Mouse (Mus musculus) Muller cell, postnatal 12 days (primary cell): ENCODE measurements around the gene 2200002D01Rik.

Source experiments
- DNase-seq: peaks from one replicate; pipeline ENCODE4 v3.0.0-alpha.2; 2015; ENCODE audit errors: inconsistent ontology term

2200002D01Rik gene

GRCm38 (mm10) chr7:29248261-29248841, at the start of gene 2200002D01Rik:
Gene 2200002D01Rik (minus strand): TSS chr7:29248466.
- peak; percentile 79 for DNase-seq

GRCm38 (mm10) chr7:29296998-29297397, 48.7 kb upstream of the 2200002D01Rik start:
- DNase-seq: peak; percentile 61

- DNase-seq: no peak
These were observed 47.8 kb upstream of the 2200002D01Rik start for GRCm38 (mm10) chr7:29295861-29296647.

- DNase-seq: no peak
These were observed 46.0 kb upstream of the 2200002D01Rik start for GRCm38 (mm10) chr7:29294111-29294761.

GRCm38 (mm10) chr7:29293131-29294065, 45.1 kb upstream of the 2200002D01Rik start:
- DNase-seq: no peak

GRCm38 (mm10) chr7:29292458-29293098, 44.3 kb upstream of the 2200002D01Rik start:
- DNase-seq: no peak

GRCm38 (mm10) chr7:29291616-29292457, 43.6 kb upstream of the 2200002D01Rik start:
- no peak for DNase-seq

GRCm38 (mm10) chr7:29290691-29291485, 42.6 kb upstream of the 2200002D01Rik start:
- no peak for DNase-seq

- no peak for DNase-seq
These were observed 41.6 kb upstream of the 2200002D01Rik start for GRCm38 (mm10) chr7:29289856-29290255.

- peak; percentile 63 for DNase-seq
These were observed 40.8 kb upstream of the 2200002D01Rik start, which contains the start of gene Ppp1r14a for GRCm38 (mm10) chr7:29288942-29289638. Gene Ppp1r14a (plus strand): TSS chr7:29289308.

- DNase-seq: no peak
These were observed 39.8 kb upstream of the 2200002D01Rik start for GRCm38 (mm10) chr7:29288079-29288478.

- no peak for DNase-seq
These were observed 39.2 kb upstream of the 2200002D01Rik start for GRCm38 (mm10) chr7:29287481-29287880.

GRCm38 (mm10) chr7:29284523-29284922, 36.3 kb upstream of the 2200002D01Rik start:
- no peak for DNase-seq

- DNase-seq: no peak
These were observed 35.6 kb upstream of the 2200002D01Rik start for GRCm38 (mm10) chr7:29283876-29284275.

GRCm38 (mm10) chr7:29282074-29282554, 33.8 kb upstream of the 2200002D01Rik start:
- DNase-seq: peak; percentile 71

- peak; percentile 77 for DNase-seq
These were observed 33.2 kb upstream of the 2200002D01Rik start, which contains the start of gene Spint2 for GRCm38 (mm10) chr7:29281201-29282073. Gene Spint2 (minus strand): TSS chr7:29281912.

- DNase-seq: no peak
These were observed 32.5 kb upstream of the 2200002D01Rik start for GRCm38 (mm10) chr7:29280801-29281200.
